Mouse (Mus musculus) bone marrow, adult 2 months (tissue): ENCODE data around the gene Pitpnb.

Source experiments
- CTCF ChIP-seq: fragments of 200-500 bp; IDR thresholded peaks from 2 replicates; pipeline ENCODE4 v1.5.1; 2011; ENCODE audit warnings: low read length, control low read depth; ENCODE audit not compliant: control insufficient read depth, insufficient read depth
- POLR2A ChIP-seq: fragments of 200-500 bp; IDR thresholded peaks from 2 replicates; pipeline ENCODE4 v1.6.1; 2011; ENCODE audit warnings: low read depth, mild to moderate bottlenecking, control low read depth, low read length, borderline replicate concordance; ENCODE audit not compliant: control insufficient read depth

DNA sequence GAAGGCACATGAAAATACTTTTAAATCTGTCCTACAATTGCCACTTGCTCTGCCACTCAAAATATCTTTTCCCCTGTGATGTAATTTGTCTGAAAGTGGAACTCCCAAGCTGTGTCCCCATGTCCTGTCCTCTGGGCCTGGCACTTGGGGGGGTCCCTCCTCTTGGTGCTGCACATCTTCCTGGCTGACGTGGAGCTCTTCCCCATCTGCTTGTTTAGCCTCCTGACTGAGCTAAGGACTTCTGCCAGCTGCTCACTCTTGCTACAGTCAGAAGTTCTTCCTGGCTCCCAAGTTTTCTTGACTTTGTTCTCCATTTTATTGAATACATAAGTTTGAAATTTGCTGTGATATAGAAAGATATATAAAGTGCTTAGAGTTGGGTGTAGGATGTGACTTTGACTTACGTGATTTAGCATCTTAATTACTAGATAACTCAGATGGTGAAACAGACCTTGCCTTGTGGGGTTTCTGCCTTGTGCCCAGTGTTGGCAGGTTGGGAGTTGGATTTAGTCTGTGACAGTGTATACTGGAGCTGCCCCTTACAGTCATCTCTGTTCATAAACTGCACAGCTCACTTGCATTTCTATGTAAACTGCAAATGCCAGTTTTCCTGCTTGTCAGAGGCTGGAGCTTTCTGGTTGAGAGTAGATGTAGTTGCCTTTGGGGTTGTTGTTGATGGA is 14.3 kb downstream of the Pitpnb start:
- TF ChIP-seq CTCF (no peak), POLR2A (no peak)
